Mouse (Mus musculus) adrenal gland, postnatal 14 days (tissue): ENCODE measurements around the gene Uba6. TPM values are rescaled to one million over a fixed set of nuclear protein-coding genes. Genes with fewer than 3 reads are reported as not detected.
A peak's percentile ranks its signal among the peaks of the same experiment; 100 is the strongest.

Source experiments
- DNase-seq: peaks from one replicate; pipeline ENCODE4 v3.0.0; 2021; ENCODE audit warnings: mixed read lengths
- long read RNA-seq, 2 experiments: library from polyadenylated mRNA; stranded (forward); transcript quantifications; one replicate each; pipeline ENCODE4 v2.0.0; 2021
- total RNA-seq: library from RNA; stranded (reverse); gene quantifications from 2 replicates; pipeline ENCODE4 v1.2.3, GENCODE M21; 2021

Gene Uba6
- total RNA-seq: 14.3 and 14.7 TPM in 2 replicates
- long read RNA-seq, experiment 1: 0 reads
- long read RNA-seq, experiment 2: 0 reads

DNA sequence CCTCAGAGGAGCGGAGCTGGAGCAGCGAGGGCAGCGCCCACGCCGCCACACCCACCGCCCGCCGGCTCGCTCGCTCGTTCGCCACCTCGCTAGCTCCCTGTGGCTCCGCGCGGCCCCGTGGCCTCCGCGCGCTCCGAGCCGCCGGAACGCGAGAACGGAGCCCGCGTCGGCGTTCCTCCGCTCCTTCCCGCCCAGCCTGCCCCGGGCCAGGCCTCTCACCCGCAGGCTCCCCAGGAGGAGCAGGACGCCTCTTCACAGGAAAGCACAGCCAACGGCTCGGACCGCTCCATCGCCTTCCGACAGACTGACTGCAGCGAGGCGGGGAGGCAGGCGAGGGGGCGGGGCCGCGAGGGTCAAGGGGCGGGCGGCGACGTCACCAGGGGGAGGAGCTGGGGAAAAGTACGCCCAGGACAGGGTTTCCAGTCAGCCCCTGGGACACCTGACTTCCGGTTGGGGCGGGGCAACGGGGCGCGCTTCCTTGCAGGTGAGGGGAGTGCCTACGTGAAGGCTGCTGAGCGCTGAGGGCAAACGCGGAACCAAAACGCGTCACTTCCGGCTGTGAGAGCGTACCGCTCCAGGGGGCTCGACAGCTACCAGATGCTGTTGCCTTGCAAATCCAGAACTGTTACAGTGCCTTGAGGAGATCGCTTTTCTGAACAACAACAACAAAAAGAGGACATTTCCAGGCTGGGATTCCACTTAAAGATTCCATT lies at the start of gene Uba6:
TSS of gene Uba6 (minus strand) at position 355 of the 713 bp plus-strand sequence.
- peak; percentile 100 for DNase-seq

DNA sequence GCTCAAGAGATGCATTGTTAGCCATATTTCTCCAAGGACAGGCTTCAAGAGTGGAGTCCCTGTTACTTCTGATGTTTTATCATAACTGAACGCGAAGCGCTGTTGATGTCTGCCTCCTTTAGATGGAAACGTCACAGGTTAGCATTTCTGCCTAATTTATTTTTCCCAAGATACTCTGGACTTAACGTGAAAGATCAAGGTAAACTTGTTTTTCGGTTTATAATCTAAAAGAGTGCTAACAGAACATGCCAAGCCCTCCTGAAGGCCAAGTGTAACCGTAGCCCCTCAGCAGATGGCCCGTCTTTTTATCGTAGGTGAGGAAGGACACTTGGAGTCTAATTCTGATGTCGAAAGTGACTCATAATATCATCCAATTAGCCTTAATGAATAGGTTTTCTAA lies 25.2 kb upstream of the Uba6 start, which contains the start of gene Gnrhr:
TSS of gene Gnrhr (minus strand) at position 101 of the 400 bp plus-strand sequence.
- DNase-seq: no peak

DNA sequence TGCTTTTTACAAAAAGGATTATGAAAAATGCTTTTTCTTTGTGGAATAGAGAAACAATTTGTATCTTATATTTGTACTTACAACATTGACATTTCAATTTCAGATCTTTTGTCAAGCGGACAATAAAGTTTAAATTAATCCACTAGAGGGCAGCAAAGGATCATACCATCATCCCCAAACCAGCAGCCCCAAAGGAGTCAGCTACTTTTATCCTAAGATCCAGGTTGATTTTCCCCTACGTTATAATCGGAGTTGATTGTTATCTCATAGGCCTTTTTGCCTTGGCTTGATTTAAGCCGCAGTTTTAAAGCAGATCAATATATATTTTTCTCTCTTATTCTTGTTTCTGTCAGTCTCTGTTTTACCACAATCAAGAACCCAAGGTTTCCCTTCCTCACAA lies 18.8 kb upstream of the Uba6 start:
- DNase-seq: peak; percentile 12

DNA sequence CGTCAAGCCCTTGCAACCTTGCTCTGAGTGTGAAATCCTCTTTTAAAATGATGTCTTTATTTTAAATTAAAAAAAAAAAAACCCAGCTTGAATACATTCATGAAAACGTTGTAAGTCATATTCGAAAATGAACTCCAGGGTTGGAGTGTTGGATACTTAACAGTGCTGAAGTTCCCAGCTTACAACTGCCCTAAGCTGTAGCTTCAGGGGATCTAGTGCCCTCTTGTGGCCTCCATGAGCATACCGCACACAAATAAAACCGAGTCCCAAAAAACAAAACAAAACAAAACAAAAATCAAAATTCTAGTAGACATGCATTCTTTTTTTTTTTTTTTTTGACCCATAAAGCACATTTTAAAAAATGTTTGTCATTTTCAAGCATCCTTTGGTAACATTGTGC lies 18.2 kb upstream of the Uba6 start:
- peak; percentile 44 for DNase-seq

DNA sequence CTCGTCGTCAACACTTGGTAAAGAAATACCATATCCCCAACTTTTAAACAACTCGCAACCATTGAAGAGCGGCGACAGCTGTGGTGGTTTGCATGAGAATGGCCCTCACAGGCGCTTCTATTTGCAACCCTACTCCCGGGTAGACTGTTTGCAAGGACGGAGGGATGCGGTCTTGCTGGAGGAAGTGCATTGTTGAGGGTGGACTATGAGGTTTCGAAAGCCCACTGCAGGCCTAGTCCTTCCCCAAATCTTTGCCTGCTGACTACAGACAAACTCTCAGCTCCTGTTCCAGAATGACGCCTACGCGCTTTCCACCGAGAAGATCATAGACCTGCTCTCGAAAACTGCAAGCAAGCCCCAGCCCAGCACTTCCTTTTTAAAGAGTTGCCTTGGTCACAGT lies 17.7 kb upstream of the Uba6 start:
- DNase-seq: no peak

DNA sequence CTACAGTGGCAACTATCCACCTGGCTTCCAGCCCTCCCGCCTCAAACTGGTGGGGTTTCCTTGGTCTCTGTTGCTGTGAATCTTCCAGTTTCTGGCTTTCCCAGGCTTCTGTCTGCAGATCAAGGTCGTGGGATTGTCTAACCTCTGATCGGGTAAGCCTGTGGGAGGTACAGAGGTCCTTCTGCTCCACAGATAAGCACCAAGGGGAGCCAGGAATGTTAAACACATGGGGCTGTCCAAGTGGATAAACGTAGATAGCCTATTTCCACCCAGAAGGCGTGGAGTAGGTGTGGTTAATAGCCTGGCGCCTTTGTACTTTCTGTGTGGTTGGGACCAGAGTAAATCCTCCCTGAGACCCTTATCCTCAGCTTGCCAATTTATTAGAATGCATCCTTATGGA lies 14.8 kb upstream of the Uba6 start:
- DNase-seq: no peak

DNA sequence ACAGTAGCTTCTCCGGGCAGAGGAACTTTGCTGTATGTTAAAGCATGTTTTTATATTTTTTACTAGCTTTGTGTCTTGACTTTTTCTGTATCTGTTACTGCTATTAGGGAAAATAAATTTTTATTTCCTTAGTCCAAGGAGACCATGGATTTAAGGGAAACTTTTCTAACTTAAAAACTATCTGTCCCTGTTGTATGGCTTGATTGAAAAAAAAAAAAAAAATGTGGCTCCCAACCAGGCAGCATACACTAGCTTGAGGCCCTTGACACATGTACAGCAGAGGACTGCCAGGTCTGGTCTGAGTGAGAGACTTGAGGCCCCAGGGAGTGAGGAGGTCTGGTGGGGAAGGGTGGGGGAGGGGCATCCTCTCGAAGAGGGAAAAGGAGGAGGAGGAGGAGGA lies 1.2 kb upstream of the Uba6 start:
- DNase-seq: no peak

DNA sequence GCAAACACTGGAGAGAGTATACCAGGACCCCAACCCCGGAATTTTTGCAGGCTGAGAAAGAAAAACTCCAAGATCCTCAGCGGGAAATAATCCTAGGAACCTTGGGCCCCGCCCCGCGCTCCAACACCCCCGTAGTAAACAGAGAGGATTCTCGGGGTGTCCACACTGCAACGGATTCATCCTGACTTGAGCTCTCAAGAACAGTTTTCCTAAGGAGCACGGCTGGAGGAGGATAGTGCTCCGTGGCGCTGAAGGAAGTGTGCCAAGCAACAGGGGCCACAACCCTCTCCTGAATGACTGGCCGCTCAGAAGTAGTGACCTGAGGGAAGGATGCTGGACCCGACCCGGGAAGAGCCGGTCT lies 535 bp downstream of the Uba6 start:
- no peak for DNase-seq

DNA sequence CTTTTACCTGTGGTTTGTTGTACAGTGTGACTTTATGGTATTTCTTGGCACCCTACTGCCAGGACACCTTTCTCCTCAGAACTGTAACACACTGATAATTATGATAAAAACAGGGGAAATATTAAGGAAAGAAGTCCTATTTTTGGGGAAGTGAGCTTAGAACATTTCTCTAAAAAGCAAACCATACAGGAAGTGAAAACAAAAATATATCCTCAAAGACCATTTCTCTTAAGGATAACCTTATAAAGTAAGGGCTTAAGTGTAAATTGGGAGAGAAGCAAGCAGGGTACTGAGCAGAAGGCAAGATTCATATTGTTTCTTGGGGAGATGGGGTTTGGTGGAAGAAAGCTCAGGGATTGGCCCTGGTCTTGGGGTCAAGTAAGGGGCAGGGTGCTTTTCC lies 42.8 kb downstream of the Uba6 start:
- no peak for DNase-seq

DNA sequence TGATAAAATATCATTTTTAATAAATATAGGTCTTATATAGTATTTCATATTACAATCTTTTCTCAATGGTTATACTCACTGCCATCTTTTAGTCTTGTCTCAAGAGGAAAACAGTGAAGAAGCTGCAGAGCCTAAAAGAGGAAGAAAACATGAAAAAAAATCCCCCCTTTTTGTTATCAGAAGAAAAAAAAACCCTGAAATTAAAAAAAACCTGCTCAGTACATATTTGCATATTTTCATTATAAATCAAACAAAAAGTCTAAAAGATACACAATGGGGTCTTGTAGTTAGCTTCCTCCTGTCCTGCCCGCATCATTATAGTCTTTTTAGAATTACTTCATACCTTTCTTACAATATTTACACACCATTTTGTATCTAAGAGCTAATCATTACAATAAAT lies 43.9 kb downstream of the Uba6 start:
- DNase-seq: no peak

DNA sequence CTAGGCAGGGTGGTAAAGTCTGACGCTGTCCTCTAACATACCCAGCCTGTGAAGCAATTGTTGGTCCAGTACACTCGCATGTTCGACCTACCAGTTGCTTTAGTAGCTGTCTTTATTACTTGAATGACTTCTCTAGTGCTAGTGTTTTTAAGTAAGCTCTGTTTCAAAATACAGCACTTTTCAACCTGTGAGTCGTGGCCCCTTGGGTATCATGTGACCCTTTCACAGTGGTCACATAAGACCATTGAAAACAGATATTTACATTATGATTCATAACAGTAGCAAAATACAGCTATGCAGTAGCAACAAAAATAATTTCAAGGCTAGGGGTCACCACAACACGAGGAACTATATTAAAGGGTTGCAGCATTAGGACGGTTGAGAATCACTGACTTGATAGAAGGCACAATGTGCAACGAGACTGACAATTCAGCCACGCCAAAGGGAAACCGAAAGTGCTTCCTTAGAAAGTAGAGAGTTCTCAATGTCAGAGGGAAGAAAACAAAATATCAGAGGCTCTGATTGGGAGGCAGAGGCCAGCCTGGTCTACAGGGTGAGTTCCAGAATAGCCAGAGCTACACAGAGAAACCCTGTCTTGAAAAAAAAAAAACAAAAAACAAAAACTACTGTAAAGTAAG lies 54.0 kb downstream of the Uba6 start:
- no peak for DNase-seq

DNA sequence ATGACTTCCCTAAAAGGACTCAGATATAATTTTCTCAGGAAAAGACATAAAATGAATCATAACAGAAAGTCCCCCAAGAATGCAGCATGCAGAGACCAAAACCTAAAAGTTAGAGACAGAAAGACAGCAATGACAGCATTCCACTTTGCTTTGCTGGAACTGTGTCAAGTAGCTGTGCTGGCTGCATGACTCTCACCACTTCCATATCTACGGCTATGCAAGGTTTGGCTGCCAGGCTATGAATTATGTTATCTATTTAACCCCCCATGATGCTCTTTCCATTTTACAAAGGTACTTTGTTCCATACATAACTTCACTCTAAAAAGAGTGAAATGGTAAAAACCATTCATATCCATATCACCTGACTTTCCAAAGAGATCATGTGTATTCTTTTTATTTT lies 58.6 kb downstream of the Uba6 start:
- DNase-seq: no peak

DNA sequence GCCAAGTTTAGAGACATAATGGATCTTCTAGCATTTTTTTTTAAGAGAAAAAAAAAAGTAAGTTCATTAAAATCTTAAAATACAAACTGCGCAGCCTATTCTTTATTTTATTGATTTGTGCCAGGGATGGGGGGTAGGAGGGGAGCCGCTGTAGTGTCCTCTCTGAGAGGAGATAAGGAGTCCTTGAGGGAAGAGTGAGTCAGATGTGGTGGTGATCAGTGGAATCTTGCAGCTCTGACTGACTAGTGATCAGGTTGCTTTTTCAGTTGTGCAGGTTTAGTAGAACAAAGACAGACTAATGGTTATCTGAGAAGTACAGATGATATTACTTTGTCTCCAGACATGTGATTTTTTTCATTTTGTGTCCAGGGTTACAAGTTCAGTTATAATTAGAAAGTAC lies 59.6 kb downstream of the Uba6 start:
- peak; percentile 8 for DNase-seq

DNA sequence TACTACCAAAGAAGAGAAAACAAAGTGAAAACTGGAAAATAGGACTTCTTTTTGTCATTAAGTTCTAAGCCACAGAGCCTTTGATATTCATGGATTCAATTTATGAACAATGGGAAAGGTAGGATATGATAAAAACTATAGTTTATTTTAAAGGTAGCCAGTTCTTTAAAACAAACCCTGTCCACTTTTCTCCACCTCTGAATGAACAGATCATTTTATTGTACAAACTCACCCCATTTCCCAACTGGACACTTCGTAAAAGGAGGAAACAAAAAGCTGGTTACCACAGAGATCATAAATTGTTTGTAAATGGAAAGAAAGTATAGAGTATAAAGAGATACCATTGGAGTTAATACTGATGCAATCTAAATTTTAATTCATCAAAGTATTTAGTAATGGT lies 61.5 kb downstream of the Uba6 start:
- no peak for DNase-seq

DNA sequence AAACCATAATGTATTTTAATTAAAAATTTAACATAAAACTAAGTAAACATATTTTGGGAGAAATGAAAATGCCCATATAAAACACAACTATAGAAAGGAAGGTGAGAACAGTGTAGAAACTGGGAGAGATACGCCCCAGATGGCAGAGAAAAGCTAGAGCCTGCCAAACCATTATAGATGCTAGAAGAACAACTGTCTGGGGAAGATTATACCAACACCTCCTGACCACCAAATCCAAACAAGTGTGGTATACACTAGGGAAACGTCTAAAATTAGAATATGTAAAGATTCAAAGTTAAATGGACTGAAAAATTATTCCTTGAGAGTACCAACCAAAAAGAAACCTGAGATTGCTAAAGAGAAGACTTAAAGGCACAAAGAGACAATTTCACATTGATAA lies 66.0 kb downstream of the Uba6 start:
- DNase-seq: no peak

DNA sequence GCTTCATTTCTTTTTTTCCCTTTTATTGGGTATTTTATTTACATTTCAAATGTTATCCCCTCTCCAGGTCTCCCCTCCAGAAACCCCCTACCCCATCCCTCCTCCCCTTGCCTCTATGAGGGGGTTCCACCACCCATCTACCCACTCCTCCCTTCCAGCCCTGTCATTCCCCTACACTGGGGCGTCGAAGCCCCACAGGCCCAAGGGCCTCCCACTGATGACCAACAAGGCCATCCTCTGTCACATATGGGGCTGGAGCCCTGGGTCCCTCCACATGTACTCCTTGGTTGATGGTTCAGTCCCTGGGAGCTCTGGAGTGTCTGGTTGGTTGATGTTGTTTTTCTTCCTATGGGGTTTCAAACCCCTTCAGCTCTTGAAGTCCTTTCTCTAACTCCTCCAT lies 70.4 kb downstream of the Uba6 start:
- no peak for DNase-seq

DNA sequence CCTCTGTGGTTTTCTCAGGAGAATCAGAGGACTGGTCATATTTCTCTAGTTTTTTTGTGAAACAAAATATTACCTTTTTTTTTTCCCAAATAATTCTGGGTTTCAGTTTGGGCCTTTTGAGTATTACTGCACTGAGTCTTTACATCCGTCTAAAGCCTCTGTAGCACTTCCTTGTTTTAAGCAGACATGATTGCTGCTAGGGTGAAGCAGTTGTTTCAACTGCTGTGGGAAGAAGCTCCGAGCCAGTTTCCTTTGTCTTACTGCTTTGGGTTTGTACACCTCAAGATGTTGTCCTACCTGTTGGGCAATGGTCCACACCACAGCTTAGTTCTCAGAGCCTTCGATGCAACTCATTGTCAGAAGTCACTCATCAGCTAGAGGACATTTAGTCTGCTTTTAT lies 72.0 kb downstream of the Uba6 start:
- no peak for DNase-seq

DNA sequence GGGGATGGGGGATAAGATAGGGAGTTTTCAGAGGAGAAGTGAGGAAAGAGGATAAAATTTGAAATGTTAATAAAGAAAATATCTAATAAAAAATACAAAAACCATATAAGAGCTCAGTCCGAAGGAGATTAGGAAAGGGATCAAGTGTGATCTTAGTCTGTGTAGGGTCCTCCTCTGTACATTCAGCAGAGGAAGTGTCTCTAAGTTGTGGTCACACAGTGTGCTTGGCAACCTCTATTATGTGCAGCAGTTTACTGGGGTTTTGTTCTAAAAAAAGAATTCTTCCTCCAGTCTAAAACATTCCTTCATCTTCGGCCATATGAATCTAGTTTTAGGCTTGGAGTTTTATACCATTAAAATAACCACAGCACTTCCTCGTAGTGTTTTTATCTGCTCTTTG lies 73.6 kb downstream of the Uba6 start:
- DNase-seq: no peak

DNA sequence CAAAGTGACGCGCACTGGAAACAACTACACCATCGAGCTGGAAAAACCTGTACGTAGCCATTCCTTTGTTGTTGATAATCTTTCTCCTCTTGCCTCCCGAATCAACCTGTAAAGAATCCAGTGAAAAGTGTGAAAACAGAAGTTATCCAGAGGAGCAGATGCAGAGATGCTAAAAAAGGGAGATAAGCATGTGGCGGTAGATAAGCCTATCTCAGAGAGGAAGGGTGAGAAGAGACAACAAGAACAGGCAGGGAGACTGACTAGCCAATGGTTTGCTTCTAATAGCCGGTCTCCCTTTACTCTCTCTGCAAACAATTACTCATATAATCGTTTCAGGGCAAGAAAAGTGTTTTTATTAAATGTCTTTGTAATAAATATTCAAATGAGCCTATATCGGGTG lies 77.8 kb downstream of the Uba6 start:
- no peak for DNase-seq

DNA sequence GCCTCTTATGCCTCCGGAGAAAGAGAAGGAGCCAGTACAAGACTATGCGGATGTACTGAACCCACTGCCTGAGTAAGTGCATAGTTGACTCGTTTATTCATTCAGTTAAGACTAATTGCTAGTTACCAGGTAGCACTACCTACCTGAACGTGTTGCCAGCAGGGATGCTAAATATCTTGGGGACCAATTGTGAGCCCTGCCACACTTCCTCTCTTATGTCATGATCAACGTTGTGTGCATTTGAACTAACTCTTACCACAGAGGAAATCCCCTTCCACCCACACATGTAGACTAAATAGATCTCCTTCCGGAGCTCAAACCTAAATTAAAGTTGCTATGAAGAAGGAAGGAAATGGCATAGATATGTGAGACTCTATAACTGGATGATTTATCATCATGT lies 85.9 kb downstream of the Uba6 start:
- DNase-seq: no peak

DNA sequence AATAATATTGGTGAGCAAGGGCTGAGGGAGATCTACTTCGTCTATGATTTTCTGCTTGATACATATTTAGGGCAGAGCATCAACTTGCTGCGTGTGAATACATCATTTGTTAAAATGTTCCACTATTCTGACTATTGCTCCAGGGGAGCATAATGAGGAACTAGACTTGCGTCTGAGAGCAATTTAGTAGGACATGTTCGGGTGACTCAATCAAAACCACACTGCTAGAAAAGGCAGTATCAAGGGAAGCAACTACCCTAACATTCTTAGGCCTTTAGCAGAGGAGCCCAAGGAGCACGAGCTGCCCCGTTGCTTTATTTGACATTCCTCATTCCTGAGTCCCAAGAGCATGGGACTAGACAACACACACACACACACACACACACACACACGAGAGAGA lies 87.6 kb downstream of the Uba6 start:
- DNase-seq: no peak

DNA sequence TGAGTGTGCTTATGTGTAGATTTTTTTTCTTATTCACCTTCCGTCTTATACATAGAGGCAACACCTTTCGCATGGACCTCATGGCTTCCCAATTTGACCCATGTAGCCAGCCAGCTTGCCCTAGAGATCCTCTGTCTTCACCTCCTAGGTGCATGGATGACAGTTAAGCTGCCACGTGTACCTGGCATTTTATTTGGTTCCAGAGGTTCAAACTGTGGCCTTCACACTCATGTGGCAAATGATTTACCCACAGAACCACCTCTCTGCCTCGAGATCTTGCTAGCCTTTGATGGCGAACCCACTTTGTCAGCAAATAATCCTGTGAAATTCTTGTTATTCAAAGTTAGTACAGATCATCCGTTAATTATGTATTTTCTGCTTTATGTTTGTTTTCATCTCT lies 88.6 kb downstream of the Uba6 start:
- DNase-seq: no peak

DNA sequence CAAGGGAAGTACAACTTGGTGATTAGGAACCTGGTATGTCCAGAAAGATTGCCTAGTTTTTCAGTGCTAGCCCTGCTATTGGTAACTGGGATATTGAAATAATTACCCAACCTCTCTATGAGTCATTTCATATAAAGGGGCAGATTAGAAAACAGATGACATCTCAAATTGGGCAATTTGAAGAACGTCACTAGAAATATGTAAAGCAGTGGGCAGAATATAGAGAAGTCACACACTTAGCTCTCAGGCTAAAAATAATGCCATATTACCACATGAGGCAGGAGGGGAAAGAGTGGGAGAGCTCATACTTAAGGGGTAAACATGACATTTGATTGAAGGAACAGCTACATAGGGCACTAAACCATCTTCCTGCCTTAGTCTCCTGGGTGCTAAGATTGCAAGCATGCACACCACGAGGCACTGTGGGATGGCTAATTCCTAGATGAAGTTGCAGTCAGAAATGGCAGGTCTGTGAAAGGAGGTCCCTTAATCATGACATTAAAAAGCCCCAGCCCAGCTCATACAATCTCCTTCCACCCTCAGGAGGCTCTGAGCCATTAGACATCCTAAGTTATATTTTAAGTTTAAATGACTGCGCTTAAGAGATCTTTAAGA lies 93.8 kb downstream of the Uba6 start:
- DNase-seq: no peak
